Mouse (Mus musculus): ENCODE results near the gene Glrx.

GRCm38 (mm10) chr13:75819898-75820297, 19.8 kb upstream of the Glrx start:
- no peak for TF ChIP-seq CTCF (IDR thresholded peaks at IDR 0.05; ENCODE audit: low read depth, low read length)
- no peak for TF ChIP-seq POLR2A (IDR thresholded peaks at IDR 0.05; ENCODE audit: extremely low read depth, insufficient read depth, low read length)

Measured in liver, adult 2 months (tissue).